Mouse (Mus musculus) liver, embryonic 12.5 days (tissue): ENCODE measurements around the gene Klf1. TPM values are rescaled to one million over a fixed set of nuclear protein-coding genes. Genes with fewer than 3 reads are reported as not detected.

Experiments
- ATAC-seq: fragments of 200-750 bp; cut with Nextera tagmentation; 2 replicates; pipeline ENCODE4 v1.8.0; 2017; ENCODE audit warnings: moderate number of reproducible peaks, mild to moderate bottlenecking, moderate library complexity
- H3K27ac ChIP-seq: fragments of 300-500 bp; sonication (generic); 2 replicates; pipeline ENCODE4 v1.5.1; 2016; ENCODE audit warnings: mild to moderate bottlenecking
- H3K27me3 ChIP-seq: fragments of 300-500 bp; sonication (generic); replicated peaks from 2 replicates; pipeline ENCODE4 v1.6.1; 2016; ENCODE audit warnings: mild to moderate bottlenecking, moderate library complexity
- H3K36me3 ChIP-seq: fragments of 300-500 bp; sonication (generic); 2 replicates; pipeline ENCODE4 v1.6.1; 2016; ENCODE audit warnings: mild to moderate bottlenecking, moderate library complexity
- H3K4me1 ChIP-seq: fragments of 300-500 bp; sonication (generic); 2 replicates; pipeline ENCODE4 v1.6.1; 2016
- H3K4me2 ChIP-seq: fragments of 300-500 bp; sonication (generic); 2 replicates; pipeline ENCODE4 v1.6.1; 2016; ENCODE audit warnings: mild to moderate bottlenecking, moderate library complexity
- H3K4me3 ChIP-seq: fragments of 300-500 bp; sonication (generic); 2 replicates; pipeline ENCODE4 v1.5.1; 2016; ENCODE audit warnings: mild to moderate bottlenecking, moderate library complexity
- H3K9ac ChIP-seq: fragments of 300-500 bp; sonication (generic); 2 replicates; pipeline ENCODE4 v1.6.1; 2016; ENCODE audit warnings: mild to moderate bottlenecking, moderate library complexity
- H3K9me3 ChIP-seq: fragments of 300-500 bp; sonication (generic); replicated peaks from 2 replicates; pipeline ENCODE4 v1.6.1; 2016; ENCODE audit warnings: mild to moderate bottlenecking, moderate library complexity
- WGBS: fragments of 180-500 bp; shearing (Covaris S2); methylation state at CpG from one replicate; pipeline ENCODE4 v1.1.7; 2016; ENCODE audit not compliant: insufficient replicate concordance; 5-methylcytosine and 5-hydroxymethylcytosine counted together
- polyA plus RNA-seq: library from polyadenylated mRNA; unstranded; fragments of >200 nt; fragmentation: Nextera tagmentation; extraction: Ambion mirVana; gene quantifications from 2 replicates; pipeline ENCODE4 v1.2.1, GENCODE M21; 2016

Gene Klf1
- 517 and 552 TPM in 2 replicates for polyA plus RNA-seq

GRCm38 (mm10) chr8:84901752-84902151 is at the start of gene Klf1:
Gene Klf1, plus strand, starts transcription at chr8:84901928.
- peaks cover 71% of the 10 kb centered on the region for H3K4me1 ChIP-seq
- no peaks in the 10 kb centered on the region for H3K9me3 ChIP-seq
- peak within 1 kb of the TSS; percentile 96 for H3K4me2 ChIP-seq
- H3K4me3 ChIP-seq = peak within 1 kb of the TSS; percentile 97
- WGBS = 13% methylated on average over 3 of the region's 3 CpGs
- H3K9ac ChIP-seq = peak within 1 kb of the TSS; percentile 100
- peaks cover 37% of the 10 kb centered on the region for H3K36me3 ChIP-seq
- ATAC-seq = peak; percentile 79
- H3K27me3 ChIP-seq = no peaks in the 10 kb centered on the region
- H3K27ac ChIP-seq = peak within 1 kb of the TSS; percentile 99

DNA sequence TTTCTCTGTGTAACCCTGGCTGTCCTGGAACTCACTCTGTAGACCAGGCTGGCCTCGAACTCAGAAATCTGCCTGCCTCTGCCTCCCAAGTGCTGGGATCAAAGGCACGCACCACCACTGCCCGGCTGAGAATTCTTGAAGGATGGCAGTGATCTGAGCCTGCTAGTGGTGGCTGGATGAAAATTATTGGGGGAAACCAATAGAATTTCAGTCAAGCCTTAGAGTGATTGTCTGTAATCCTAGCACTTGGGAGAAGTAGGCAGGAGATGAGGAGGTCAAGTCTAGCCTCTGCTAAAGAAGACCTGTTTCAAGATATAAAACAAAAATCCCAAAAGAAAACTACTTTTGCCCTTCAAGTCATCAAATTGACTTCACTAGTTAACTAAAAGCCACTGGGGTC is 45.3 kb upstream of the Klf1 start:
- peak overlapping the region; percentile 85 for H3K4me2 ChIP-seq
- H3K27me3 ChIP-seq = no peaks in the 10 kb centered on the region
- H3K36me3 ChIP-seq = peaks cover 33% of the 10 kb centered on the region
- H3K27ac ChIP-seq = peak overlapping the region; percentile 91; the same call in 1 of the 2 replicates
- peaks cover 28% of the 10 kb centered on the region for H3K4me1 ChIP-seq
- no peaks in the 10 kb centered on the region for H3K9me3 ChIP-seq
- ATAC-seq = no peak; the same call in 1 of the 2 replicates
- H3K4me3 ChIP-seq = peak overlapping the region; percentile 94
- no peak overlapping the region for H3K9ac ChIP-seq
- WGBS = 89% methylated on average over 3 of the region's 3 CpGs

DNA sequence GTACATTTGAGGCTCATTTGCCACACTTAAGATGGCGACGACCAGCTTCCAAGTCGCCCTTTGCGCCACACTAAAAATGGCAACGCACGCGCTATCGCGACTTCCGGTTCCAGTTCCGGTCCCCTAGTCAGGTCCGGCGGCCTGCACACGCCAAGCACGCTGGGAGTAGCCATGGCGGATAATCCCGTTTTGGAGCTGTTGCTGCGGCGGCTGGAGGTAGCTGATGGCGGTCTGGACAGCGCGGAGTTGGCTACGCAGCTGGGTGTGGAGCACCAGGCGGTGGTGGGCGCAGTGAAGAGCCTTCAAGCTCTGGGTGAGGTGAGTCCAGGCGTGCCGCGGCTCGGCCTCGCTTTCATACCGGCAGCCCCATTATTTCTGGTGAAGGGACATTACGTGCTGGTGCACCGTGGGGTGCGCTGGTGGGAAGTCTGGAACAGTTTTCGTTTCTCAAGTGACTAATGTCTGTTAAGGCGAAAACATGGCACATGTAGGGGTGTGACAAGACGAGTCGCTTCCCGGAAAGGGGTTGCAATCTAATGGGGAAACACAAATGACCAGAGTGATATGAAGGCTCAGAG is 44.8 kb upstream of the Klf1 start, which contains the start of gene Farsa:
Gene Farsa (plus strand): TSS at position 126 of the 578 bp plus-strand sequence.
- Histone ChIP-seq H3K4me3 (peak within 1 kb of the TSS; percentile 94), H3K9ac (peak within 1 kb of the TSS; percentile 96), H3K36me3 (peaks cover 38% of the 10 kb centered on the region), H3K9me3 (no peaks in the 10 kb centered on the region), H3K4me1 (peaks cover 28% of the 10 kb centered on the region), H3K27me3 (no peaks in the 10 kb centered on the region), H3K27ac (peak within 1 kb of the TSS; percentile 91), H3K4me2 (peak within 1 kb of the TSS; percentile 85)
- ATAC-seq = peak; percentile 91
- WGBS = under 1% methylated on average over 39 of the region's 39 CpGs

- H3K27ac ChIP-seq = peak within 1 kb of the TSS; percentile 89
- no peaks in the 10 kb centered on the region for H3K9me3 ChIP-seq
- peaks cover 38% of the 10 kb centered on the region for H3K36me3 ChIP-seq
- WGBS = 8% methylated on average over 44 of the region's 46 CpGs
- H3K27me3 ChIP-seq = no peaks in the 10 kb centered on the region
- peak within 1 kb of the TSS; percentile 81 for H3K9ac ChIP-seq
- peak; percentile 73 for ATAC-seq
- H3K4me3 ChIP-seq = peak within 1 kb of the TSS; percentile 65
- H3K4me2 ChIP-seq = peak within 1 kb of the TSS; percentile 100
- peaks cover 43% of the 10 kb centered on the region for H3K4me1 ChIP-seq
Measured at GRCm38 (mm10) chr8:84871376-84872308, 30.1 kb upstream of the Klf1 start, which contains the start of gene Syce2. Gene Syce2, plus strand, starts transcription at chr8:84872111.

GRCm38 (mm10) chr8:84872309-84872965 is 29.3 kb upstream of the Klf1 start:
- 3% methylated on average over 54 of the region's 54 CpGs for WGBS
- Histone ChIP-seq H3K27me3 (no peaks in the 10 kb centered on the region), H3K27ac (peak overlapping the region; percentile 89)

DNA sequence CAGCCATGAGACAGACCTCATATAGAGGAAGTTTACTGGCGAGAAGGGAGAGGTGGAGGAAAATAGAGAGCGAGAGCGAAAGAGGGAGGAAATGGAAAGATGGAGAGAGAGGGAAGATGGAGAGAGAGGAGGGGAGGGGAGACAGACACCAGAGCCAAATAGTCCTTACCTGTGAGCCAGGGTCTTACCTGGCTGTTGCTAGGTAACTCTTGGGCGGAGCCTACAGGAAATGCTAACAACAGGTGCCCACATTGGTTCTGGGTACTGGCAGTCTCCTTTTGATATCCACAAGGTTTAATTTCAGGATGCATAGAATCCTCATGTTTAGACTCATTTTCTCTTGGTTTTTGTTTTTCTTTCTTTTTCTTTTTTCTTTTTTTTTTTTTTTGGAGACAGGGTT is 28.7 kb upstream of the Klf1 start:
- 0 out of 2 replicates have a peak overlapping the region, but pooled peaks have one; percentile 4 for H3K27ac ChIP-seq
- H3K9me3 ChIP-seq = no peaks in the 10 kb centered on the region
- H3K4me2 ChIP-seq = peak overlapping the region; percentile 100
- no peaks in the 10 kb centered on the region for H3K27me3 ChIP-seq
- peaks cover 37% of the 10 kb centered on the region for H3K36me3 ChIP-seq
- peaks cover 53% of the 10 kb centered on the region for H3K4me1 ChIP-seq
- ATAC-seq = no peak
- H3K4me3 ChIP-seq = peak overlapping the region; percentile 65
- 73% methylated on average over 4 of the region's 4 CpGs for WGBS
- peak overlapping the region; percentile 81 for H3K9ac ChIP-seq

More at GRCm38 (mm10) chr8:84872309-84872965, 29.3 kb upstream of the Klf1 start:
- Histone ChIP-seq H3K36me3 (peaks cover 38% of the 10 kb centered on the region), H3K4me1 (peaks cover 47% of the 10 kb centered on the region), H3K9me3 (no peaks in the 10 kb centered on the region), H3K4me3 (peak overlapping the region; percentile 65), H3K9ac (peak overlapping the region; percentile 81), H3K4me2 (peak overlapping the region; percentile 100)
- ATAC-seq = peak; percentile 70

GRCm38 (mm10) chr8:84874339-84874738 is 27.4 kb upstream of the Klf1 start:
- Histone ChIP-seq H3K27me3 (no peaks in the 10 kb centered on the region), H3K4me2 (peak overlapping the region; percentile 23; the same call in 1 of the 2 replicates), H3K9ac (no peak overlapping the region), H3K9me3 (no peaks in the 10 kb centered on the region), H3K36me3 (peaks cover 25% of the 10 kb centered on the region), H3K4me3 (no peak overlapping the region), H3K4me1 (peaks cover 66% of the 10 kb centered on the region), H3K27ac (peak overlapping the region; percentile 76)
- WGBS = 64% methylated on average over 3 of the region's 3 CpGs
- 0 out of 2 replicates have a peak, but pooled peaks have one; percentile 19 for ATAC-seq

DNA sequence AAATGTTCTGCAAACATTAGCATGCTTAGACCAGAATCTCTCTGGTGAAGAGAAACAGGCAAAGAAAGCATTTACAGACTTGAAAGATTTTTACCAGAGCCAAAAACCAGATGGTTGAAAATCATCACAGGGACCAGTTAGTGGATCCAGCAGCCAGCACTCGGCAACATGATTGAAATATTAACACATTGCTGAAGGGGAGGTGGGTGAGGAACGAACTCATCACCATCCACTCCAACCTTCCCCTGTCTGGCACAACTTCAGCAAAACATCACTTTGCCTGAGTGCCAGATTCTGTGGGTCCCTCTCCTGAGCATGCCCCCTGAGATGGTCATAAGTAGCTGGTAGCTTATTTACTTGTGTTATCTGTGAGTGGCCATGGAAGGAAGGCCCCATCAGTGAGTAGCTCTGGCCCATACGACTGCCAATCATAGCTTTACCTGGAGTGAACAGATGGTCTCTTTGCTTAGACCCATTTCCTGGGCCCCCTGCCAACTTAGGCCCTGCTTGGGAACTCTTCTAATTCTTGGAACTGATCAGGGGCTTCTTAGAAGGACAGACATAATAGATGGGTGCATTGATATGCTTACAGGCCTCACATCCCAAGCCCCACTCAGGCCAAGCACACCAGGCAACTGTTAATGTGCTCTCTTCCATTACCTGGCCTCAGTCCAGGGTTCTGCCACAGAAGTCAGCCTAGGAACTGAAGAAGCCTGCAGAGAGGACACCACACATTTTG is 24.3 kb upstream of the Klf1 start:
- Histone ChIP-seq H3K4me3 (no peak overlapping the region), H3K4me1 (peaks cover 53% of the 10 kb centered on the region), H3K9ac (no peak overlapping the region), H3K27ac (peak overlapping the region; percentile 3; the same call in 1 of the 2 replicates), H3K36me3 (peaks cover 20% of the 10 kb centered on the region), H3K9me3 (no peaks in the 10 kb centered on the region), H3K4me2 (no peak overlapping the region), H3K27me3 (no peaks in the 10 kb centered on the region)
- ATAC-seq = no peak
- WGBS = 62% methylated on average over 3 of the region's 3 CpGs

- 73% methylated on average over 1 of the region's 1 CpGs for whole genome bisulfite sequencing
- Histone ChIP-seq H3K27ac (peak overlapping the region; percentile 50; the same call in 1 of the 2 replicates), H3K9ac (no peak overlapping the region), H3K9me3 (no peaks in the 10 kb centered on the region), H3K4me1 (peaks cover 38% of the 10 kb centered on the region), H3K4me2 (no peak overlapping the region), H3K27me3 (no peaks in the 10 kb centered on the region), H3K4me3 (no peak overlapping the region), H3K36me3 (peaks cover 32% of the 10 kb centered on the region)
- peak; percentile 78 for ATAC-seq
Measured at GRCm38 (mm10) chr8:84878915-84879314, 22.8 kb upstream of the Klf1 start.

DNA sequence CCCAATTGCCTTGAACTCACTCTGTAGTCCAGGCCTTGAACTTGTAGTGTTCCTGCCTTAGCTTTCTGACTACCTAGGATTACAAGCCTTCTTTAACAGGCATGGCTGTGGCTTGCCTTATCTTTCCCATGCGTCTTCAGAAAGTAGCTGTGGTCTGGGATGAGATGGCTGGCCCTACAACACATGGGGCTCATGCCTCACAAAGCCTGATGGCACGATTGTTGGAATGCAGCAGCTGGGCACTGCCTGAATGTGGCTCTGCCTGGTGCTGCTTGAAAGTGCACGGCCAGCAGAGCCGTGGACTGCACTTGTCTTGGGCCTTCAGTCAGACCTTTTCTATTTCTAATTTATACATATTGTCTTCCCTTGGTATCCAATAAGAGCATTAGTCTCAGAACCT is 17.0 kb upstream of the Klf1 start:
- Histone ChIP-seq H3K4me1 (peaks cover 14% of the 10 kb centered on the region), H3K9me3 (no peaks in the 10 kb centered on the region), H3K4me2 (no peak overlapping the region), H3K9ac (no peak overlapping the region), H3K4me3 (no peak overlapping the region), H3K27ac (0 out of 2 replicates have a peak overlapping the region, but pooled peaks have one; percentile 11), H3K36me3 (peaks cover 75% of the 10 kb centered on the region), H3K27me3 (no peaks in the 10 kb centered on the region)
- ATAC-seq = no peak
- 56% methylated on average over 4 of the region's 4 CpGs for whole genome bisulfite sequencing

GRCm38 (mm10) chr8:84888280-84888679 is 13.4 kb upstream of the Klf1 start:
- WGBS = 80% methylated on average over 3 of the region's 3 CpGs
- peaks cover 87% of the 10 kb centered on the region for H3K36me3 ChIP-seq

More at GRCm38 (mm10) chr8:84888280-84888679, 13.4 kb upstream of the Klf1 start:
- no peak overlapping the region for H3K27ac ChIP-seq
- no peak overlapping the region for H3K9ac ChIP-seq
- peaks cover 32% of the 10 kb centered on the region for H3K4me1 ChIP-seq
- ATAC-seq = no peak
- H3K9me3 ChIP-seq = no peaks in the 10 kb centered on the region
- H3K4me3 ChIP-seq = no peak overlapping the region
- H3K27me3 ChIP-seq = no peaks in the 10 kb centered on the region
- H3K4me2 ChIP-seq = no peak overlapping the region
